Mouse (Mus musculus): ENCODE results near the gene Tnfsf12. TPM values are rescaled to one million over a fixed set of nuclear protein-coding genes. Genes with fewer than 3 reads are reported as not detected.
"Not testable (repeated sequence)": the region's sequence is repeated elsewhere in the genome, so short reads cannot be mapped to it uniquely, and the experiment has no call there.

Tnfsf12 gene
- polyA plus RNA-seq, 1 experiment from 2014 or later: 2.2 TPM

- no peaks in the 10 kb centered on the region for H3K27me3 ChIP-seq (replicated peaks; ENCODE audit: low read depth, poor library complexity, severe bottlenecking)
- H3K4me1 ChIP-seq: peaks cover 54% of the 10 kb centered on the region
- H3K9me3 ChIP-seq: no peaks in the 10 kb centered on the region
- 71% methylated on average over 20 of the region's 20 CpGs for WGBS
- no peak overlapping the region for H3K4me3 ChIP-seq
- peak overlapping the region; percentile 0; the same call in 1 of the 2 replicates for H3K27ac ChIP-seq (replicated peaks)
- DNase-seq (ENCODE audit: low spot score): peak; percentile 34
- no peaks in the 10 kb centered on the region for H3K36me3 ChIP-seq (replicated peaks)
Observed at GRCm38 (mm10) chr11:69712954-69713672, 17.5 kb upstream of the Tnfsf12 start.

GRCm38 (mm10) chr11:69711082-69711481, 15.4 kb upstream of the Tnfsf12 start:
- Histone ChIP-seq H3K4me1 (peaks cover 53% of the 10 kb centered on the region), H3K4me3 (no peak overlapping the region), H3K36me3 (replicated peaks) (no peaks in the 10 kb centered on the region), H3K27me3 (replicated peaks; ENCODE audit: low read depth, poor library complexity, severe bottlenecking) (no peaks in the 10 kb centered on the region), H3K27ac (replicated peaks) (no peak overlapping the region), H3K9me3 (no peaks in the 10 kb centered on the region)
- 83% methylated on average over 2 of the region's 2 CpGs for WGBS
- no peak for DNase-seq (ENCODE audit: low spot score)

- Histone ChIP-seq H3K27ac (replicated peaks) (no peak overlapping the region), H3K36me3 (replicated peaks) (no peaks in the 10 kb centered on the region), H3K4me3 (no peak overlapping the region), H3K4me1 (peaks cover 47% of the 10 kb centered on the region), H3K9me3 (no peaks in the 10 kb centered on the region), H3K27me3 (replicated peaks; ENCODE audit: low read depth, poor library complexity, severe bottlenecking) (no peaks in the 10 kb centered on the region)
- WGBS: 78% methylated on average over 3 of the region's 3 CpGs
- DNase-seq (ENCODE audit: low spot score): no peak
Observed at GRCm38 (mm10) chr11:69710470-69710869, 14.8 kb upstream of the Tnfsf12 start.

GRCm38 (mm10) chr11:69709554-69710446, 14.2 kb upstream of the Tnfsf12 start:
- peaks cover 43% of the 10 kb centered on the region for H3K4me1 ChIP-seq
- H3K27me3 ChIP-seq (replicated peaks; ENCODE audit: low read depth, poor library complexity, severe bottlenecking): no peaks in the 10 kb centered on the region
- H3K4me3 ChIP-seq: 0 out of 2 replicates have a peak overlapping the region, but pooled peaks have one; percentile 0
- H3K27ac ChIP-seq (replicated peaks): peak overlapping the region; percentile 71
- no peaks in the 10 kb centered on the region for H3K36me3 ChIP-seq (replicated peaks)
- 50% methylated on average over 11 of the region's 11 CpGs for WGBS
- H3K9me3 ChIP-seq: no peaks in the 10 kb centered on the region
- DNase-seq (ENCODE audit: low spot score): no peak

GRCm38 (mm10) chr11:69708614-69709265, 13.1 kb upstream of the Tnfsf12 start:
- no peaks in the 10 kb centered on the region for H3K27me3 ChIP-seq (replicated peaks; ENCODE audit: low read depth, poor library complexity, severe bottlenecking)
- peak overlapping the region; percentile 71; the same call in 1 of the 2 replicates for H3K27ac ChIP-seq (replicated peaks)
- H3K9me3 ChIP-seq: no peaks in the 10 kb centered on the region
- 58% methylated on average over 3 of the region's 3 CpGs for WGBS
- no peak overlapping the region for H3K4me3 ChIP-seq
- no peaks in the 10 kb centered on the region for H3K36me3 ChIP-seq (replicated peaks)
- DNase-seq (ENCODE audit: low spot score): no peak
- H3K4me1 ChIP-seq: peaks cover 46% of the 10 kb centered on the region

GRCm38 (mm10) chr11:69707873-69708381, 12.3 kb upstream of the Tnfsf12 start:
- Histone ChIP-seq H3K27ac (replicated peaks) (no peak overlapping the region), H3K27me3 (replicated peaks; ENCODE audit: low read depth, poor library complexity, severe bottlenecking) (no peaks in the 10 kb centered on the region), H3K4me3 (no peak overlapping the region), H3K36me3 (replicated peaks) (no peaks in the 10 kb centered on the region), H3K9me3 (no peaks in the 10 kb centered on the region), H3K4me1 (peaks cover 38% of the 10 kb centered on the region)
- WGBS: 87% methylated on average over 4 of the region's 4 CpGs
- no peak for DNase-seq (ENCODE audit: low spot score)

- no peak overlapping the region for H3K4me3 ChIP-seq
- H3K27ac ChIP-seq (replicated peaks): no peak overlapping the region
- no peaks in the 10 kb centered on the region for H3K27me3 ChIP-seq (replicated peaks; ENCODE audit: low read depth, poor library complexity, severe bottlenecking)
- DNase-seq (ENCODE audit: low spot score): no peak
- H3K9me3 ChIP-seq: no peaks in the 10 kb centered on the region
- H3K4me1 ChIP-seq: peaks cover 38% of the 10 kb centered on the region
- no peaks in the 10 kb centered on the region for H3K36me3 ChIP-seq (replicated peaks)
- 90% methylated on average over 4 of the region's 4 CpGs for WGBS
Observed at GRCm38 (mm10) chr11:69707480-69707847, 11.8 kb upstream of the Tnfsf12 start.

- H3K27me3 ChIP-seq (replicated peaks; ENCODE audit: low read depth, poor library complexity, severe bottlenecking): no peaks in the 10 kb centered on the region
- no peaks in the 10 kb centered on the region for H3K36me3 ChIP-seq (replicated peaks)
- no peak for DNase-seq (ENCODE audit: low spot score)
- no peaks in the 10 kb centered on the region for H3K9me3 ChIP-seq
- peaks cover 38% of the 10 kb centered on the region for H3K4me1 ChIP-seq
- H3K4me3 ChIP-seq: no peak overlapping the region
- peak overlapping the region; percentile 19; the same call in 1 of the 2 replicates for H3K27ac ChIP-seq (replicated peaks)
- 54% methylated on average over 6 of the region's 6 CpGs for WGBS
Observed at GRCm38 (mm10) chr11:69706775-69707479, 11.3 kb upstream of the Tnfsf12 start.

- Histone ChIP-seq H3K27me3 (replicated peaks; ENCODE audit: low read depth, poor library complexity, severe bottlenecking) (no peaks in the 10 kb centered on the region), H3K4me1 (peaks cover 32% of the 10 kb centered on the region), H3K4me3 (no peak overlapping the region), H3K27ac (replicated peaks) (no peak overlapping the region), H3K36me3 (replicated peaks) (no peaks in the 10 kb centered on the region), H3K9me3 (no peaks in the 10 kb centered on the region)
- 38% methylated on average over 2 of the region's 2 CpGs for WGBS
- no peak for DNase-seq (ENCODE audit: low spot score)
Observed at GRCm38 (mm10) chr11:69704613-69705010, 9.0 kb upstream of the Tnfsf12 start.

GRCm38 (mm10) chr11:69703814-69704612, 8.4 kb upstream of the Tnfsf12 start:
- no peaks in the 10 kb centered on the region for H3K36me3 ChIP-seq (replicated peaks)
- H3K9me3 ChIP-seq: no peaks in the 10 kb centered on the region
- WGBS: 63% methylated on average over 8 of the region's 8 CpGs
- no peak overlapping the region for H3K4me3 ChIP-seq
- H3K4me1 ChIP-seq: peaks cover 26% of the 10 kb centered on the region
- no peak for DNase-seq (ENCODE audit: low spot score)
- no peak overlapping the region for H3K27ac ChIP-seq (replicated peaks)
- H3K27me3 ChIP-seq (replicated peaks; ENCODE audit: low read depth, poor library complexity, severe bottlenecking): no peaks in the 10 kb centered on the region

GRCm38 (mm10) chr11:69703381-69703780, 7.7 kb upstream of the Tnfsf12 start:
- H3K27me3 ChIP-seq (replicated peaks; ENCODE audit: low read depth, poor library complexity, severe bottlenecking); DNase-seq (ENCODE audit: low spot score); H3K36me3 ChIP-seq (replicated peaks); H3K4me3 ChIP-seq; H3K9me3 ChIP-seq; H3K27ac ChIP-seq (replicated peaks): not testable (repeated sequence)
- 67% methylated on average over 3 of the region's 3 CpGs for WGBS
- peaks cover 20% of the 10 kb centered on the region for H3K4me1 ChIP-seq
